Mouse (Mus musculus) heart, postnatal 0 days (tissue): Measurements from ENCODE around the gene Tada2b. TPM values are rescaled to one million over a fixed set of nuclear protein-coding genes. Genes with fewer than 3 reads are reported as not detected.

Experiments
- ATAC-seq: fragments of 200-750 bp; cut with Nextera tagmentation; 2 replicates; pipeline ENCODE4 v1.8.0; 2017; ENCODE audit warnings: low read depth, moderate number of reproducible peaks, moderate library complexity; ENCODE audit not compliant: insufficient read depth
- DNase-seq: peaks from one replicate; pipeline ENCODE4 v3.0.0-alpha.2; 2016; ENCODE audit warnings: low spot score
- H3K27ac ChIP-seq: fragments of 300-500 bp; sonication (generic); 2 replicates; pipeline ENCODE4 v1.5.1; 2014; ENCODE audit warnings: low read depth, mild to moderate bottlenecking
- H3K27me3 ChIP-seq: fragments of 300-500 bp; sonication (generic); 2 replicates; pipeline ENCODE4 v1.6.1; 2014; ENCODE audit warnings: low read length, mixed read lengths; ENCODE audit not compliant: control insufficient read depth, insufficient read depth
- H3K36me3 ChIP-seq: fragments of 300-500 bp; sonication (generic); replicated peaks from 2 replicates; pipeline ENCODE4 v1.6.1; 2014; ENCODE audit warnings: low read length, mixed read lengths; ENCODE audit not compliant: control insufficient read depth, insufficient read depth
- H3K4me1 ChIP-seq: fragments of 300-500 bp; sonication (generic); 2 replicates; pipeline ENCODE4 v1.6.1; 2014; ENCODE audit warnings: antibody characterized with exemption; ENCODE audit not compliant: control insufficient read depth, insufficient read depth
- H3K4me2 ChIP-seq: fragments of 300-500 bp; sonication (generic); 2 replicates; pipeline ENCODE4 v1.6.1; 2014; ENCODE audit warnings: low read depth, mild to moderate bottlenecking, low read length, moderate library complexity
- H3K4me3 ChIP-seq: fragments of 300-500 bp; sonication (generic); 2 replicates; pipeline ENCODE4 v1.5.1; 2014; ENCODE audit warnings: low read depth, low read length
- H3K9ac ChIP-seq: fragments of 300-500 bp; sonication (generic); replicated peaks from 2 replicates; pipeline ENCODE4 v1.6.1; 2014; ENCODE audit warnings: low read depth, low read length, mixed read lengths
- H3K9me3 ChIP-seq: fragments of 300-500 bp; sonication (generic); replicated peaks from 2 replicates; pipeline ENCODE4 v1.6.1; 2016; ENCODE audit warnings: low read length; ENCODE audit not compliant: control insufficient read depth
- CTCF ChIP-seq: IDR thresholded peaks from 2 replicates; pipeline ENCODE4 v1.5.1; 2016; ENCODE audit warnings: antibody characterized with exemption, control low read depth, low read depth
- EP300 ChIP-seq: IDR thresholded peaks from 2 replicates; pipeline ENCODE4 v1.6.1; 2016; ENCODE audit warnings: antibody characterized with exemption, low read depth
- WGBS: fragments of 180-500 bp; shearing (Covaris S2); extraction: QIAGEN DNeasy Blood & Tissue Kit; methylation state at CpG from one replicate; pipeline ENCODE4 v1.1.7; 2014; 5-methylcytosine and 5-hydroxymethylcytosine counted together
- polyA plus RNA-seq: library from polyadenylated mRNA; unstranded; fragments of >200 nt; fragmentation: Nextera tagmentation; extraction: Ambion mirVana; gene quantifications from 2 replicates; pipeline ENCODE4 v1.2.1, GENCODE M21; 2015
- total RNA-seq: library from RNA; depleted of rRNA; stranded (reverse); fragments of >200 nt; gene quantifications from 2 replicates; pipeline ENCODE4 v1.2.3, GENCODE M21; 2014; ENCODE audit warnings: low replicate concordance

The Tada2b gene
- total and polyA plus RNA-seq, 2 experiments from 2014 or later = 1.7 to 10.3 TPM

- no peak for ATAC-seq
- WGBS = 84% methylated on average over 6 of the region's 6 CpGs
- no peak overlapping the region for H3K4me3 ChIP-seq
- H3K27ac ChIP-seq = no peak overlapping the region
- no peak overlapping the region for H3K4me2 ChIP-seq
- H3K9ac ChIP-seq = no peak overlapping the region
- H3K27me3 ChIP-seq = no peaks in the 10 kb centered on the region
- no peaks in the 10 kb centered on the region for H3K9me3 ChIP-seq
- H3K36me3 ChIP-seq = peaks cover 59% of the 10 kb centered on the region
- DNase-seq = no peak
- TF ChIP-seq CTCF (no peak), EP300 (no peak)
- H3K4me1 ChIP-seq = no peaks in the 10 kb centered on the region
Measured at GRCm38 (mm10) chr5:36493919-36494318, 9.8 kb upstream of the Tada2b start.

DNA sequence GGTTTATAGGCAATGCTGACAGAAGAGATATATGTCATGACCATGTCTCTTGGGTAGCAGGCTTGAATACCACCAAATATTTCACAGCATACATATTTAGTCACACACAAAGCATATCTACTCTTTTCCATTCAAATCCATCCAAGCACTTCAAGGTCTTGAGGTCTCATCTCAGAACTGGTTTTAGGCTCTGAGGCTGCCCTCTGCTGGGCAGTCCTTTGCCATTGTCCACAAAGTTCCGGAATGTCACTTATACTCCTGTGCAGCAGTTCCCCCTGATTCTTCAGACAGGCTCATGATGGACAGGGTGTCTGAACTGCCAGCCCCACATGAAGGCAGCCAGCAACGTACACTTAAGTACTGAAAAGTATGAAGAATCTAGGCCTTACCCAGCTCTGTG lies 5.1 kb upstream of the Tada2b start:
- no peak overlapping the region for H3K27ac ChIP-seq
- H3K27me3 ChIP-seq = peaks cover 14% of the 10 kb centered on the region
- no peak for ATAC-seq
- no peak overlapping the region for H3K4me3 ChIP-seq
- peaks cover 8% of the 10 kb centered on the region for H3K4me1 ChIP-seq
- no peak overlapping the region for H3K9ac ChIP-seq
- TF ChIP-seq EP300 = no peak
- TF ChIP-seq CTCF = peak; percentile 59
- DNase-seq = peak; percentile 24
- 41% methylated on average over 2 of the region's 2 CpGs for WGBS
- H3K9me3 ChIP-seq = no peaks in the 10 kb centered on the region
- H3K36me3 ChIP-seq = peaks cover 32% of the 10 kb centered on the region
- H3K4me2 ChIP-seq = no peak overlapping the region

DNA sequence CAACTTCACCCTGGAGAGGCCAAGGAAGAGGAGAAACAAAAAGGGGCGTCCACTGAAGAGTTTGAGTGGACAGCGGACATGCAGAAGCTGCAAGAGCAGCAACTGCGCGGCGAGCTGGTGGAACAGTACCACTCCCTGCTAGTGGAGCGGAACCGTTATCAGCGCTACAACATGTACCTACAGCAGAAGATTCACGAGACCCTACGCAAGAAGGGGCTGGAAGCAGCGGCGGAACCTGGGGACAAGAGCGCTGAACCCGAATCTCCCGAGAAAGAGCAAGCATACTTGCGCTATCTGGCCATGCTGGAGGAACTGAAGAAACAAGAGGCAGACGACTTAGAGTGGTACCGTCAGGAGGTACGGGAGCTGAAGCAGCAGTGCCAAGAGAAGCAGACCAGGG lies 1.2 kb upstream of the Tada2b start:
- Histone ChIP-seq H3K9ac (no peak overlapping the region; the same call in 1 of the 2 replicates), H3K27me3 (peaks cover 14% of the 10 kb centered on the region), H3K9me3 (no peaks in the 10 kb centered on the region), H3K4me2 (peak overlapping the region; percentile 96), H3K4me1 (peaks cover 25% of the 10 kb centered on the region), H3K36me3 (no peaks in the 10 kb centered on the region), H3K4me3 (peak overlapping the region; percentile 61), H3K27ac (no peak overlapping the region)
- TF ChIP-seq EP300 (no peak), CTCF (no peak)
- WGBS = 20% methylated on average over 19 of the region's 19 CpGs
- DNase-seq = no peak
- ATAC-seq = no peak

- Histone ChIP-seq H3K4me3 (peak overlapping the region; percentile 79), H3K4me2 (peak overlapping the region; percentile 93), H3K4me1 (peaks cover 41% of the 10 kb centered on the region), H3K9me3 (no peaks in the 10 kb centered on the region), H3K36me3 (no peaks in the 10 kb centered on the region), H3K27ac (peak overlapping the region; percentile 78), H3K27me3 (peaks cover 14% of the 10 kb centered on the region), H3K9ac (peak overlapping the region; percentile 83)
- ATAC-seq (peak; percentile 19; the same call in 1 of the 2 replicates), DNase-seq (peak; percentile 51)
- no peak for TF ChIP-seq CTCF
- TF ChIP-seq EP300 = no peak
- WGBS = 2% methylated on average over 57 of the region's 58 CpGs
Measured at GRCm38 (mm10) chr5:36483203-36484101, 633 bp downstream of the Tada2b start.

DNA sequence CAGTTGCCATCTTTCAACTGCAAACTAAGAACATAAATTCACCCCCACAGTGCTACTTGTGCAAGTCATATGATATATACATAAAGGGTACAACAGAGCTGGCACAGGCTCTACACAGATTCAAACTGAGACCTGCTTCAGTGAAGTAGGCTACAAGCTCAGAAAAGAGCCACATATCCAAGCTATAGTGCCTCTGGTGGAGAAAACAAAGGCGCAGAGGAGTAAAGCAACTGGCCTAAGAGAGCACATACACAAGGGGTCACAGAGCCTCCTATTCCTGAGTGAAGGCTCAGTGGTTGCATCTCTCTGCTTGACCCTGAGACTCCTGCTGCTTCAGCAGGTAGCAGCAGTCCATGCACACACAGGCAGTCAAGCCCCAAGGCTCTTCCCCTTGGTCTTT lies 3.0 kb downstream of the Tada2b start:
- Histone ChIP-seq H3K36me3 (0 out of 2 replicates have a peak, but pooled peaks cover 6% of the 10 kb centered on the region), H3K9me3 (no peaks in the 10 kb centered on the region), H3K9ac (no peak overlapping the region), H3K4me2 (no peak overlapping the region), H3K4me3 (no peak overlapping the region), H3K4me1 (peaks cover 42% of the 10 kb centered on the region), H3K27me3 (peaks cover 10% of the 10 kb centered on the region), H3K27ac (no peak overlapping the region)
- TF ChIP-seq EP300 (no peak), CTCF (peak; percentile 31)
- 77% methylated on average over 1 of the region's 1 CpGs for WGBS
- no peak for ATAC-seq
- DNase-seq = no peak
